Mouse (Mus musculus) embryonic facial prominence, embryonic 10.5 days (tissue): Measurements from ENCODE around the gene Smpd2. TPM values are rescaled to one million over a fixed set of nuclear protein-coding genes. Genes with fewer than 3 reads are reported as not detected.

Source experiments
- DNase-seq: peaks from one replicate; pipeline ENCODE4 v3.0.0-alpha.2; 2017; ENCODE audit warnings: low spot score
- H3K27ac ChIP-seq: fragments of 300-500 bp; sonication (generic); replicated peaks from 2 replicates; pipeline ENCODE4 v1.5.1; 2016; ENCODE audit warnings: mild to moderate bottlenecking
- H3K27me3 ChIP-seq: fragments of 300-500 bp; sonication (generic); replicated peaks from 2 replicates; pipeline ENCODE4 v1.6.1; 2016; ENCODE audit warnings: low read depth, mild to moderate bottlenecking; ENCODE audit not compliant: poor library complexity, severe bottlenecking
- H3K36me3 ChIP-seq: fragments of 300-500 bp; sonication (generic); replicated peaks from 2 replicates; pipeline ENCODE4 v1.6.1; 2016; ENCODE audit warnings: mild to moderate bottlenecking, moderate library complexity
- H3K4me1 ChIP-seq: fragments of 300-500 bp; sonication (generic); 2 replicates; pipeline ENCODE4 v1.6.1; 2016
- H3K4me3 ChIP-seq: fragments of 300-500 bp; sonication (generic); 2 replicates; pipeline ENCODE4 v1.5.1; 2016; ENCODE audit warnings: mild to moderate bottlenecking, moderate library complexity
- H3K9me3 ChIP-seq: fragments of 300-500 bp; sonication (generic); 2 replicates; pipeline ENCODE4 v1.6.1; 2016; ENCODE audit warnings: mild to moderate bottlenecking
- WGBS: fragments of 180-500 bp; shearing (Covaris S2); methylation state at CpG from one replicate; pipeline ENCODE4 v1.1.7; 2016; 5-methylcytosine and 5-hydroxymethylcytosine counted together
- polyA plus RNA-seq: library from polyadenylated mRNA; unstranded; fragments of >200 nt; fragmentation: Nextera tagmentation; extraction: Ambion mirVana; gene quantifications from 2 replicates; pipeline ENCODE4 v1.2.1, GENCODE M21; 2016

Smpd2 gene
- polyA plus RNA-seq, 1 experiment from 2014 or later = 65.7 TPM

DNA sequence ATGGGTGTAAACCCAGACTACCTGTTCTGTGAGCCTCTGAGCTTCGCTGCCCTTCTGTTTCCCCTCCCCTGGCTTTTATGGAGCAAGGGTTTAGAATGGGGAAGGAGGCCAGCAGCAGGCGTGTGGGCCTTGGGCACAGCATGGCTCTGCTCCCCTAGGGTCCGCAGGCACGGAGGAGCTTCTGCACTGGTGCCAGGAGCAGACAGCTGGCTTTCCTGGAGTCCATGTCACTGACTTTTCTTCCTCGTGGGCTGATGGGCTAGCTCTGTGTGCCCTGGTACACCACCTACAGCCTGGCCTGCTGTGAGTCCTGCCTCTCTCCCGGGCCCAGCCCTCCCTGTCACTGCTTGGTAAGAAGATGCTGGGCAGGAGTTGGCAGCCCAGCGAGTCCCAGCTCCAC is 7.7 kb downstream of the Smpd2 start:
- WGBS = 92% methylated on average over 7 of the region's 7 CpGs
- H3K27ac ChIP-seq = no peak overlapping the region
- no peak overlapping the region for H3K4me3 ChIP-seq
- DNase-seq = no peak
- no peaks in the 10 kb centered on the region for H3K27me3 ChIP-seq
- peaks cover 94% of the 10 kb centered on the region for H3K36me3 ChIP-seq
- no peaks in the 10 kb centered on the region for H3K9me3 ChIP-seq
- H3K4me1 ChIP-seq = peaks cover 24% of the 10 kb centered on the region

DNA sequence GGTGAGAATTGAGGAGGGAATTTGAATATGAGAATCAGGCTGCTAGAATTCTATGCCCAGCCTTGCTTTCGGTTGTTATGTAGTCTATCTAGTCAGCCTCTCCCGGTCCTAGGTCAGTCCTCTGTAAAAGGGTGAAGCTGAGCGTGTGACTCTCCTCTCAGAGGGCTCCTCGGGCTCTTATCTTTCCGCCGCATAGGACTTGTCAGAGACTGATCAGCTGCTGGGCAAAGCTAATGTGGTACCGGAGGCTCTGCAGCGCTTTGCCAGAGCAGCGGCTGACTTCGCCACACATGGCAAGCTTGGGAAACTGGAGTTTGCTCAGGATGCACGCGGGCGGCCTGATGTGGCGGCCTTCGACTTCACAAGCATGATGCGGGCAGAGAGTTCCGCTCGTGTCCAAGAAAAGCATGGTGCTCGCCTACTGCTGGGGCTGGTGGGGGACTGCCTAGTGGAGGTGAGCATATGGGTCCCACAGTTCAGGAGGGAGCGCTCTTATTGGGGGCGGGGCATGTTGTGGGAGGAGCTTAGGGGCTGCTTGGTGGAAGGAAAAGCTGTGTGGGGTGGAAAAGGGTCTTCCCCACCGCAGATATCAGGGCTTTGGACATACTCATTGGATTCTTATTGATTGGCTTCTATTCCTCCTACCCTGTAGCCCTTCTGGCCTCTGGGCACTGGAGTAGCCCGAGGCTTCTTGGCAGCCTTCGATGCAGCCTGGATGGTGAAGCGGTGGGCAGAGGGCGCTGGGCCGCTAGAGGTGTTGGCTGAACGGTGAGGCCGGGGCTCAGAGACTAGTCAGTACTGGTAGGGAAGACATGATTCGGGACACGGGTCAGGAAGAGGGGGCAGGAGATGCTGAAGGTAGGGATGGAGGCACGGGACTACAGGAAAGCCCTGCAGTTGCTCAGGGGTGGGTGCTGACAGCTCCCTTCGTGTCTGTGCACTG is 9.0 kb downstream of the Smpd2 start:
- H3K27ac ChIP-seq = no peak overlapping the region
- H3K36me3 ChIP-seq = peaks cover 82% of the 10 kb centered on the region
- 73% methylated on average over 33 of the region's 33 CpGs for WGBS
- no peak overlapping the region for H3K4me3 ChIP-seq
- peaks cover 31% of the 10 kb centered on the region for H3K4me1 ChIP-seq
- H3K27me3 ChIP-seq = no peaks in the 10 kb centered on the region
- H3K9me3 ChIP-seq = no peaks in the 10 kb centered on the region
- DNase-seq = no peak

DNA sequence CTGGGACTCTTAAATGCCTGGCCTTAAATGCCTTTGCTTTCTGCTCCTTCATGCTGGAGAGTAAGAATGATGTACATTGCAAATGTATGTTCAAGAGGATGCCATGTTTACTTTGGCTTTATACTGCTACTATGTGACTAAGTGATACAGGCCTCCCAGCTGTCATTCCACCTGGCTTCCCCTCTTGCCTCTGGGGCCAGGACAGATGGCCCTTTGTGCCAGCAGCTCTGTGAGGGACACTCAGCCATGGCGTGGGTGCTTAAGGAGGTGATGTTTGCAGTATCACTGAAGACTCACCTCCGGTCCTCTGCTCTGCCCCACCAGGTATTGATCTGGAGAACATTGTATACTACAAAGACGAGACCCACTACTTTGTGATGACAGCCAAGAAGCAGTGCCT is 10.2 kb downstream of the Smpd2 start:
- no peak overlapping the region for H3K27ac ChIP-seq
- WGBS = 88% methylated on average over 3 of the region's 3 CpGs
- no peaks in the 10 kb centered on the region for H3K27me3 ChIP-seq
- peaks cover 69% of the 10 kb centered on the region for H3K36me3 ChIP-seq
- DNase-seq = no peak
- peaks cover 44% of the 10 kb centered on the region for H3K4me1 ChIP-seq
- H3K4me3 ChIP-seq = no peak overlapping the region
- H3K9me3 ChIP-seq = no peaks in the 10 kb centered on the region

DNA sequence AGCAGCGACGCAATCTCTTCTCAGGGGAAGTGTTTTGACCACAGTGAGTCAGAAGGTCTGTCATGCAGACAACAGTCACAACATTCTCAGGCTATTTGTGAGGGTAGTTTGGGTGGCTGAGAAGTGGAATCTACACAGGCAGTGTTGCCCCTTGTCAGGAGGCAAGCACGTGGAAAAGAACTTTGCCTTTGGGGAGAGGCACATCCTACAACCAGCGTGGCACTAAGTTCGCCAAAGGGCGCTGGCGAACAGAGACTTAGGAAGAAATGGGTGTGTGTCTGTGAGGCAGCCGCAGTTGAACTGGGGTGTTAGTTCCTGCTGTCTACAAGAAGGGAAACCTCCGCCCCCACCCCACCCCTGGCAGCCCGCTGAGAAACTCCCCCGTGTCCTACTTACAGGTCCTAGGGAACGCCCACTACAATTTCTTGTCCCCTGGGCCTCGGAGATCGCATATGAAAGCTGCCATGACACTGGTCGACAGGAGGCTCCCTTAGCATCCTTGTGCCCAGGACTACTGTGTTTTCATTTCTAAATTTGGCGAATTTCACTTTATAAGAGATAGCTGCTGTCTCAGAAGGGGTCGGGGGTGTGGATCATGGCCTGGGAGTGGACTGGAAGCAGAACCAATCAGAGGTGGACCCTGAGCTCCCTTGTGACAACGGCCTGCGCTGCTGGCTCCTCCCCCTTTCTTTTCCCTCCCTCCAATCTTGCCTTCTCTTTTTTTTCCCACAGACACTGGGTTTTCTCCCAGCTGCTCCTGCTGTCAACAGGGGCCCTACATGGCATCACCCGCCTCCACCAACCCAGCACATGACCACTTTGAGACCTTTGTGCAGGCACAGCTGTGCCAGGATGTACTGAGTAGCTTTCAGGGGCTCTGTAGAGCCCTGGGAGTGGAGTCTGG is 12.6 kb downstream of the Smpd2 start:
- Histone ChIP-seq H3K27ac (peak overlapping the region; percentile 93), H3K36me3 (peaks cover 45% of the 10 kb centered on the region), H3K4me1 (peaks cover 47% of the 10 kb centered on the region), H3K4me3 (peak overlapping the region; percentile 74), H3K9me3 (no peaks in the 10 kb centered on the region), H3K27me3 (no peaks in the 10 kb centered on the region)
- DNase-seq = peak; percentile 78
- WGBS = 3% methylated on average over 20 of the region's 20 CpGs

DNA sequence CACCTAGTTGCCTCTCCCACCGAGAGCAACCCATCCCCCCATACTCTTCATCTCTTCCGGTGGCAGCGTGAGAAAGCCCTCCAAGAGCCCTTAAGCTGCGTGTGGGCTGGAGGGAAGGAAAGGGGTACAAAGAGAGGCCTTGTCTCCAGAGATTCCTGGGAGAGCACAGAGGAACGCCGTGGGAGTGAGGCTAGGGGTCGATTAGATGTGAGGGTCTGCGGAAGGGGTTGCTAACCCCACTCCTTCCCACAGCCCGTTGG is 13.2 kb downstream of the Smpd2 start:
- WGBS = under 1% methylated on average over 9 of the region's 9 CpGs
- Histone ChIP-seq H3K4me3 (peak overlapping the region; percentile 74), H3K36me3 (peaks cover 39% of the 10 kb centered on the region), H3K27ac (peak overlapping the region; percentile 93), H3K4me1 (peaks cover 47% of the 10 kb centered on the region), H3K27me3 (no peaks in the 10 kb centered on the region), H3K9me3 (no peaks in the 10 kb centered on the region)
- peak; percentile 70 for DNase-seq

DNA sequence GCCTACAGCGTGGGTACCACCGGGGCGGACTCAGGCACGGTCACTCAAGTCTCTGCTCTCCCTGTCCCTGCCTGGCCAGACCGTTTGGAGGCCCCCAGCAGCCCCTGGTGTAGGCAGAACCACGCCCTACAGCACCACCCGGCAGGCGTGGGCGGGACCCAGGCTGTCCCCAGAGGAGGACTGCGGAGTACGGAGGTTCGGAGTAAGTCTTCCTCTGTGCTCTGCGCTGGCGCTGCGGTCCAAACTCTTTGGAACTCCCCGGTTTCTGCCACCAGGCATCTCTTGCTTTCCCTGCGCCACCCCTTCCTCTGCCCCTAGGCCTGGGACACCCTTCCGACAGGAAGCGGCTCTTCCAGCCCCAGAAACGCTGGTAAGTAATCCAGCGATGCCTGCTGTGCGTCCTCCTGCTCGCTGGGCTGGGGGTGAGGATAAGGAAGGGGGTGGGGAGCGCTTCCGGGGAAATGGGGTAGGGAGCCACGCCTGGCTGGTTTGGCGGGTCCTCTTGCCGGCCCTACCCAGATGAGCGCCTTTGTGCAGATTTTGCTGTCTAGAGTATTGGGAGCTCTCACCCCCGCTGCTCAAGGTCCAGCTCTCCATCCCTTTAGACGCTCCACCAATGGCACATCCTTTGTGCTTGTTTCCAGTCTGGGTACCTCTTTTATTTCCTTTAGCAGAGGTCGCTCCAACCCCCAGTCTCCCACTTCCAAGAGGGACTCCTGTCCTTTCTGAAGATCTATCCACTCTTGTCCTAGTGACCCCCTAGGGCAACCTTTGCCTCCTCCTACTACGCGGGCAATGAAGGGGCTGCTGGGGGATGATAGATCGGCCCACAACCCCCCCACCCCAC is 13.8 kb downstream of the Smpd2 start, which contains the start of gene Mical1:
TSS of gene Mical1 (plus strand) at position 144 of the 847 bp plus-strand sequence.
- WGBS = under 1% methylated on average over 35 of the region's 35 CpGs
- peak; percentile 75 for DNase-seq
- peaks cover 45% of the 10 kb centered on the region for H3K4me1 ChIP-seq
- peak within 1 kb of the TSS; percentile 93 for H3K27ac ChIP-seq
- peaks cover 33% of the 10 kb centered on the region for H3K36me3 ChIP-seq
- H3K9me3 ChIP-seq = no peaks in the 10 kb centered on the region
- no peaks in the 10 kb centered on the region for H3K27me3 ChIP-seq
- peak within 1 kb of the TSS; percentile 74 for H3K4me3 ChIP-seq

DNA sequence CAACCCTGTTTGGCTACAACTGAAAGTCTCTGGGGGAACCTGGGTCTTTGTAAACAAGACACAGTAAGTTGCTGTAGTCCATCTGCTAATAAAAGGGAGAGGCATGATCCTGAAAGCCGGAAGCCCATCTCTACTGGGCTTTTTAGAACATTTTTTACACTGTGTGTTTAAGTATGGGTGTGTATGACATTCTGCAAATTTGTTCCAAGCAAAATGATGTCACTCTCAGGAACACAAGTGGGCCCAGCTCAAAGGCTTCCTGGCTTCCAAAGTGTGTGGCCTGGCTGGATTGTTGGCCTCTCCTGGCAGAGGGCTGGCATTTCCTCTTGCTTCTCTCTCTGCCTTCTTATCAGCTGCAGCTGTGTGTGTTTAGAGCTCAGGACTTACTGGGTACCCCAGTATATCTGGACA is 15.2 kb downstream of the Smpd2 start:
- peaks cover 20% of the 10 kb centered on the region for H3K36me3 ChIP-seq

DNA sequence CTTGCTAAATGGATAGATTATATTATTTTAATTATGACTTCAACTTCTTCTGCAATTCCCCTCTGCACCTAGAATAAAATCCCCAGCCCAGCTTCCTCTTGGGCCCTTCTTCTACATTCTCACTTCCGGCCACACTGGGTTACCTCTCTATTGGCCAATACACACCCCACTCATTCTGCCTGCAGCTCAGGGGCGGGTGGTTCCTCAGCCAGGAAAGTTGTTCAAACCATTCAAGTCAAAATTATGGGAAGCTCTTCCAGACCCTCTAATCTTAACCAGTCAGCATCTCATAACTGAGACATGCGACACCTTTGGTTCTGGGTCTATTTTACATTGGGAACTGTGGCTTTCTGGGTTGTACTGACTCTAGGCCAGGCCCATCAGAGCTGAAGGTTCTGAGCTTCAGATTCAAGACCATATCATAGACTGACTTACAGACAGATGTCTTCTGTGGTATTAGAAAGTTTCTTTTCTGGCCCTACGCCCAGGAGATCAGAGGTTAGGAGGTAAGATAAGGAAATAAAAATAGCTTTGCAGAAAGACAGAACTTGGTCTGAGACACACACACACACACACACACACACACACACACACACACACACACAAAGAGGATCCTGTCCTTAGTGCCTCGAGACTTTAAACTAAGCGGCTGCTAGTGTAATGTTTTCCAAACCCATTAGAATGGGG is 16.2 kb downstream of the Smpd2 start:
- Histone ChIP-seq H3K27me3 (no peaks in the 10 kb centered on the region), H3K9me3 (no peaks in the 10 kb centered on the region), H3K4me3 (no peak overlapping the region), H3K36me3 (peaks cover 10% of the 10 kb centered on the region), H3K27ac (no peak overlapping the region), H3K4me1 (peaks cover 39% of the 10 kb centered on the region)
- no peak for DNase-seq
- WGBS = 82% methylated on average over 6 of the region's 6 CpGs

More for the DNA sequence above, 15.2 kb downstream of the Smpd2 start:
- Histone ChIP-seq H3K27ac (no peak overlapping the region), H3K27me3 (no peaks in the 10 kb centered on the region), H3K9me3 (no peaks in the 10 kb centered on the region), H3K4me1 (peaks cover 39% of the 10 kb centered on the region), H3K4me3 (no peak overlapping the region)
- 79% methylated on average over 1 of the region's 1 CpGs for WGBS
- DNase-seq = no peak

DNA sequence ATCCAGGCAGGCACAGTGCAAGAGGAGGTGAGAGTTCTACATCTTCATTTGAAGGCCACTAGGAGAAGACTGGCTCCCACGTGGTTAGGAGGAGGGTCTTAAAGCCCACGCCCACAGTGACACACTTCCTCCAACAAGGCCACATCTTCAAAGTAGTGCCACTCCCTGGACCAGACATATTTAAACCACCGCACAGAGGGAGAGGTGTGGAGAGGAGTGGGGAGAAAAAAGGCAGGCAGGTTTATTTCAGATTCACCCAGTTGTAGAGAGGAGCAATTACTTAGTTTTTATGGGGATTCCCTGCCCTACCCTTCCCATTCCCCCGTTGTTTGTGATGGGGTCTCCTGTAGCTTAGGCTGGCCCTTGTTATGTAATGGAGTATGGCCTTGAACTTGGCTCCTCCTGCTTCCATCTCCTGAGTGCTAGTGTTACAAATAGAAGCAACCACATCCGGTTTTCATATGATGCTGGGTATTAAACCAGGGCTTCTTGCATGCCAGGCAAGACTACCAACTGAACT is 17.1 kb downstream of the Smpd2 start:
- Histone ChIP-seq H3K9me3 (no peaks in the 10 kb centered on the region), H3K27ac (no peak overlapping the region), H3K27me3 (no peaks in the 10 kb centered on the region), H3K4me3 (no peak overlapping the region), H3K36me3 (peaks cover 7% of the 10 kb centered on the region; the same call in 1 of the 2 replicates), H3K4me1 (peaks cover 34% of the 10 kb centered on the region)
- 79% methylated on average over 5 of the region's 5 CpGs for WGBS
- DNase-seq = no peak

DNA sequence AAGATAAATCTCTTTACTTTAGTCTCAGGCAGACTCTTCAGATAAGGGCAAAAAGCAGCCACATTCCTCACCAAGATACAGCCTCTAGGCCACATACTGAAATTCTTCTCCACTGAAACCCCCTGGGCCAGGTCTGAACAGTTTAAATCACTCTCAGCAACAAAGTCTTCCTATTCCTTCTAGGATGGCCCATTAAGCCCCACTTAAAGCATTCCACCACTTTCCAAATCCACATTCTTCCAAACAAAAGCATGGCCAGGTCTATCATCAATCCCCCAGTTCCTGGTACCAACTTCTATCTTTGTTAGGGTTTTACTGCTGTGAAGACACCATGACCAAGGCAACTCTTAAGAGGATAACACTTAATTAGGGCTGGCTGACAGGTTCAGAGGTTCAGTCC is 17.6 kb downstream of the Smpd2 start:
- peaks cover 6% of the 10 kb centered on the region; the same call in 1 of the 2 replicates for H3K36me3 ChIP-seq
- no peak for DNase-seq

DNA sequence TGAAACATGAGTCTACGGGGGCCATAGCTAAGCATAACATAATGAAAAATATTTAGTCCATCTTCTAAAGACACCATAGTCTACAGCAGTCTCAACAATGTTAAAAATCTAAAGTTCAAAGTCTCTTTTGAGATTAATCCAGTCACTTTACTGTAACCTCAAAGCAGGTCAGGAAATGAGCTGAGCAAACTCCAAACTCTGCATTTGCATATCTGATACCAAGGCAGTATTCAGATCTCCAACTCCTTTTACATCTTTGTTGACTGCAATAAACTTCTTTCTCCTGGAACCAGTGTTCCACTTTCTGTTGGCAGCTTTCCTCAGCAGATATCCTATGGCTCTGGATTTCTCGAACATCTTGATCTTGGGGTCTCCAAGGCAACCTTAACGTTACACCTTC is 19.5 kb downstream of the Smpd2 start:
- H3K27me3 ChIP-seq = no peaks in the 10 kb centered on the region
- H3K27ac ChIP-seq = no peak overlapping the region
- H3K9me3 ChIP-seq = no peaks in the 10 kb centered on the region
- WGBS = 86% methylated on average over 3 of the region's 3 CpGs
- no peak overlapping the region for H3K4me3 ChIP-seq
- peaks cover 19% of the 10 kb centered on the region for H3K36me3 ChIP-seq
- DNase-seq = no peak
- H3K4me1 ChIP-seq = peaks cover 11% of the 10 kb centered on the region

More for the DNA sequence above, 17.6 kb downstream of the Smpd2 start:
- Histone ChIP-seq H3K9me3 (no peaks in the 10 kb centered on the region), H3K27ac (no peak overlapping the region), H3K27me3 (no peaks in the 10 kb centered on the region), H3K4me1 (peaks cover 29% of the 10 kb centered on the region), H3K4me3 (no peak overlapping the region)
